Mouse (Mus musculus) forebrain, postnatal 0 days (tissue): ENCODE data around the gene Cdh9. TPM values are rescaled to one million over a fixed set of nuclear protein-coding genes. Genes with fewer than 3 reads are reported as not detected.

Experiments used
- ATAC-seq: fragments of 200-750 bp; cut with Nextera tagmentation; 2 replicates; pipeline ENCODE4 v1.8.0; 2017; ENCODE audit warnings: mild to moderate bottlenecking, moderate library complexity
- DNase-seq: peaks from one replicate; pipeline ENCODE4 v3.0.0-alpha.2; 2015
- H3K27ac ChIP-seq: fragments of 300-500 bp; sonication (generic); 2 replicates; pipeline ENCODE4 v1.5.1; 2014; ENCODE audit warnings: low read depth, mild to moderate bottlenecking, antibody characterized with exemption, low read length, moderate library complexity, mixed read lengths
- H3K27me3 ChIP-seq: fragments of 300-500 bp; sonication (generic); 2 replicates; pipeline ENCODE4 v1.6.1; 2014; ENCODE audit warnings: mild to moderate bottlenecking, low read length, mixed read lengths; ENCODE audit not compliant: insufficient read depth
- H3K36me3 ChIP-seq: fragments of 300-500 bp; sonication (generic); 2 replicates; pipeline ENCODE4 v1.6.1; 2014; ENCODE audit warnings: mild to moderate bottlenecking, moderate library complexity; ENCODE audit not compliant: insufficient read depth
- H3K4me1 ChIP-seq: fragments of 300-500 bp; sonication (generic); 2 replicates; pipeline ENCODE4 v1.6.1; 2014; ENCODE audit warnings: antibody characterized with exemption; ENCODE audit not compliant: insufficient read depth
- H3K4me2 ChIP-seq: fragments of 300-500 bp; sonication (generic); 2 replicates; pipeline ENCODE4 v1.6.1; 2014; ENCODE audit warnings: low read depth, mild to moderate bottlenecking, moderate library complexity
- H3K4me3 ChIP-seq: fragments of 300-500 bp; sonication (generic); 2 replicates; pipeline ENCODE4 v1.5.1; 2014; ENCODE audit warnings: low read depth, low read length, mixed read lengths
- H3K9ac ChIP-seq: fragments of 300-500 bp; sonication (generic); 2 replicates; pipeline ENCODE4 v1.6.1; 2014; ENCODE audit warnings: mild to moderate bottlenecking
- H3K9me3 ChIP-seq: fragments of 300-500 bp; sonication (generic); 2 replicates; pipeline ENCODE4 v1.6.1; 2016; ENCODE audit warnings: low read length
- CTCF ChIP-seq: sonication (generic); IDR thresholded peaks from 2 replicates; pipeline ENCODE4 v1.5.1; 2016; ENCODE audit warnings: antibody characterized with exemption, control low read depth, low read depth
- WGBS: fragments of 180-500 bp; shearing (Covaris S2); extraction: QIAGEN DNeasy Blood & Tissue Kit; methylation state at CpG from one replicate; pipeline ENCODE4 v1.1.7; 2014; 5-methylcytosine and 5-hydroxymethylcytosine counted together
- polyA plus RNA-seq: library from polyadenylated mRNA; unstranded; fragments of >200 nt; fragmentation: Nextera tagmentation; extraction: Ambion mirVana; gene quantifications from 2 replicates; pipeline ENCODE4 v1.2.1, GENCODE M21; 2015
- total RNA-seq: library from RNA; depleted of rRNA; stranded (reverse); fragments of >200 nt; gene quantifications from 2 replicates; pipeline ENCODE4 v1.2.3, GENCODE M21; 2014

Cdh9 gene
- total and polyA plus RNA-seq, 2 experiments from 2014 or later = 6.7 to 12.7 TPM

GRCm38 (mm10) chr15:16784575-16784974 lies 56.0 kb downstream of the Cdh9 start:
- H3K4me3 ChIP-seq = no peak overlapping the region
- 34% methylated on average over 1 of the region's 1 CpGs for WGBS
- H3K9ac ChIP-seq = no peak overlapping the region
- H3K27me3 ChIP-seq = no peaks in the 10 kb centered on the region
- ATAC-seq (no peak), DNase-seq (no peak)
- H3K36me3 ChIP-seq = no peaks in the 10 kb centered on the region
- H3K4me1 ChIP-seq = no peaks in the 10 kb centered on the region
- H3K4me2 ChIP-seq = no peak overlapping the region
- H3K27ac ChIP-seq = no peak overlapping the region
- H3K9me3 ChIP-seq = no peaks in the 10 kb centered on the region
- TF ChIP-seq CTCF = no peak

- H3K27me3 ChIP-seq = no peaks in the 10 kb centered on the region
- no peaks in the 10 kb centered on the region for H3K9me3 ChIP-seq
- no peak overlapping the region for H3K4me3 ChIP-seq
- no peaks in the 10 kb centered on the region for H3K36me3 ChIP-seq
- H3K9ac ChIP-seq = no peak overlapping the region
- ATAC-seq (no peak), DNase-seq (no peak)
- no peak overlapping the region for H3K27ac ChIP-seq
- no peak for TF ChIP-seq CTCF
- no peaks in the 10 kb centered on the region for H3K4me1 ChIP-seq
- no peak overlapping the region for H3K4me2 ChIP-seq
- 80% methylated on average over 3 of the region's 3 CpGs for WGBS
Measured at GRCm38 (mm10) chr15:16792857-16793256, 64.3 kb downstream of the Cdh9 start.

GRCm38 (mm10) chr15:16801302-16801701 lies 72.7 kb downstream of the Cdh9 start:
- no peaks in the 10 kb centered on the region for H3K9me3 ChIP-seq
- ATAC-seq (no peak), DNase-seq (no peak)
- no peak overlapping the region for H3K4me2 ChIP-seq
- H3K4me1 ChIP-seq = no peaks in the 10 kb centered on the region
- no peak for TF ChIP-seq CTCF
- no peak overlapping the region for H3K9ac ChIP-seq
- no peaks in the 10 kb centered on the region for H3K27me3 ChIP-seq
- H3K4me3 ChIP-seq = no peak overlapping the region
- H3K36me3 ChIP-seq = no peaks in the 10 kb centered on the region
- H3K27ac ChIP-seq = no peak overlapping the region

GRCm38 (mm10) chr15:16810787-16811186 lies 82.2 kb downstream of the Cdh9 start:
- Histone ChIP-seq H3K27ac (no peak overlapping the region), H3K9me3 (no peaks in the 10 kb centered on the region), H3K4me1 (no peaks in the 10 kb centered on the region), H3K4me3 (no peak overlapping the region), H3K9ac (no peak overlapping the region), H3K4me2 (no peak overlapping the region), H3K36me3 (no peaks in the 10 kb centered on the region), H3K27me3 (no peaks in the 10 kb centered on the region)
- DNase-seq (no peak), ATAC-seq (no peak)
- WGBS = 69% methylated on average over 3 of the region's 3 CpGs
- TF ChIP-seq CTCF = 0 out of 2 replicates have a peak, but pooled peaks have one; percentile 14

GRCm38 (mm10) chr15:16814035-16814434 lies 85.5 kb downstream of the Cdh9 start:
- Histone ChIP-seq H3K36me3 (no peaks in the 10 kb centered on the region), H3K4me2 (no peak overlapping the region), H3K4me3 (no peak overlapping the region), H3K9me3 (no peaks in the 10 kb centered on the region), H3K9ac (no peak overlapping the region), H3K27ac (no peak overlapping the region), H3K27me3 (no peaks in the 10 kb centered on the region), H3K4me1 (no peaks in the 10 kb centered on the region)
- DNase-seq (no peak), ATAC-seq (no peak)
- TF ChIP-seq CTCF = no peak
- 88% methylated on average over 1 of the region's 1 CpGs for WGBS

- Histone ChIP-seq H3K9me3 (no peaks in the 10 kb centered on the region), H3K27me3 (no peaks in the 10 kb centered on the region), H3K4me2 (no peak overlapping the region), H3K4me1 (no peaks in the 10 kb centered on the region), H3K9ac (no peak overlapping the region), H3K36me3 (no peaks in the 10 kb centered on the region), H3K27ac (no peak overlapping the region), H3K4me3 (no peak overlapping the region)
- DNase-seq (no peak), ATAC-seq (no peak)
- TF ChIP-seq CTCF = no peak
- 97% methylated on average over 1 of the region's 1 CpGs for WGBS
Measured at GRCm38 (mm10) chr15:16834761-16835160, 106.2 kb downstream of the Cdh9 start.

GRCm38 (mm10) chr15:16882542-16882941 lies 154.0 kb downstream of the Cdh9 start:
- no peak for DNase-seq
- Histone ChIP-seq H3K27me3 (no peaks in the 10 kb centered on the region), H3K36me3 (no peaks in the 10 kb centered on the region), H3K4me2 (no peak overlapping the region), H3K9me3 (peaks cover 9% of the 10 kb centered on the region; the same call in 1 of the 2 replicates), H3K4me3 (no peak overlapping the region), H3K27ac (no peak overlapping the region), H3K9ac (no peak overlapping the region), H3K4me1 (no peaks in the 10 kb centered on the region)
- ATAC-seq = no peak
- no peak for TF ChIP-seq CTCF
- WGBS = 84% methylated on average over 3 of the region's 3 CpGs

GRCm38 (mm10) chr15:16896674-16897073 lies 168.1 kb downstream of the Cdh9 start:
- H3K36me3 ChIP-seq = no peaks in the 10 kb centered on the region
- no peak overlapping the region for H3K4me2 ChIP-seq
- H3K27me3 ChIP-seq = no peaks in the 10 kb centered on the region
- 79% methylated on average over 1 of the region's 1 CpGs for WGBS
- DNase-seq (no peak), ATAC-seq (no peak)
- no peaks in the 10 kb centered on the region for H3K4me1 ChIP-seq
- TF ChIP-seq CTCF = no peak
- H3K27ac ChIP-seq = no peak overlapping the region
- no peak overlapping the region for H3K9ac ChIP-seq
- H3K4me3 ChIP-seq = no peak overlapping the region
- H3K9me3 ChIP-seq = no peaks in the 10 kb centered on the region
